In the genomic region with DNA sequence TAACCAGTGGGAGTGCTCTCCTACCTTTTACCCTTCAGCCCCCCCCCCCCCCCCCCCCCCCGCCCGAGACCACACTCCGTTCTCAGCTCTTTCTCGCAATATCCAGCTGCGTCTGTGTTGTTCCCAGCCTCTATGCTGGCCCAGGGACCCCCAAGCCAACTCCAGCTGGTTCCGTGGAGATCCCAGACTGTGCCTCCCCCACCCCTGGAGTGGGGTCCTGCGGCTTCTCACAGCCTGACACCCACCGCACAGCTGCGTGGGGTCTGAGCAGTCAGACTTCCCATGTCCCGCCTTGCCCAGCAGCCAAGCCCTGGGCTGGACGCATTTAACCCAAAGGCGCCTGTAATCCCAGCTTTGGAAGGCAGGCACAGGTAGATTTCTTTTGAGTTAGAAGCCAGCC, we compare ENCODE assay signal across 8 mouse cellular contexts. TPM values are rescaled to one million over a fixed set of nuclear protein-coding genes. Genes with fewer than 3 reads are reported as not detected.
DNase-seq lines count a peak whose midpoint lies in the region; ATAC-seq and TF ChIP-seq lines count a peak whose summit lies in the region.

No protein-coding gene starts in this region.

- peak overlapping the region; percentile 86 for H3K4me2 ChIP-seq in lung, embryonic 14.5 days
- H3K4me2 ChIP-seq in intestine, embryonic 16.5 days (ENCODE audit: low read depth, low read length), result peak overlapping the region; percentile 77
- peak overlapping the region; percentile 62 for H3K4me2 ChIP-seq in neural tube, embryonic 15.5 days

- H3K27me3 ChIP-seq in lung, embryonic 14.5 days (ENCODE audit: insufficient read depth, low read length), result no peaks in the 10 kb centered on the region
- no peaks in the 10 kb centered on the region for H3K27me3 ChIP-seq in intestine, embryonic 16.5 days (replicated peaks; ENCODE audit: control insufficient read depth, insufficient read depth, low read length)
- H3K27me3 ChIP-seq in neural tube, embryonic 15.5 days (replicated peaks), result no peaks in the 10 kb centered on the region

- ATAC-seq in lung, embryonic 14.5 days (ENCODE audit: insufficient read depth), result peak; percentile 55; the same call in 1 of the 2 replicates
- ATAC-seq in intestine, embryonic 16.5 days, result peak; percentile 51
- ATAC-seq in neural tube, embryonic 15.5 days (ENCODE audit: low FRiP score), result peak; percentile 40; the same call in 1 of the 2 replicates

- no peak for TF ChIP-seq CTCF in lung, embryonic 14.5 days (IDR thresholded peaks at IDR 0.05; ENCODE audit: low read depth)
- TF ChIP-seq CTCF in lung, adult 2 months (IDR thresholded peaks at IDR 0.05; ENCODE audit: insufficient read depth, low read length), result no peak

- DNase-seq in cerebellum, adult 11 months, result peak; percentile 9
- no peak for DNase-seq in cerebellum, postnatal 36 days
- DNase-seq in lung, embryonic 14.5 days, result peak; percentile 27
- no peak for DNase-seq in lung, adult 2 months
- no peak for DNase-seq in frontal cortex, adult 2 months (ENCODE audit: extremely low spot score in 1 of 2, low spot score in 1 of 2)
- DNase-seq in c-Kit-positive CD71-positive TER-119-positive erythroid progenitor cells, embryonic 14.5 days (ENCODE audit: low spot score), result no peak

- no peak for TF ChIP-seq POLR2A in lung, adult 2 months (IDR thresholded peaks at IDR 0.05; ENCODE audit: borderline replicate concordance, extremely low read depth, low read depth, low read length)

- peak overlapping the region; percentile 50 for H3K9ac ChIP-seq in lung, embryonic 14.5 days
- H3K9ac ChIP-seq in intestine, embryonic 16.5 days (ENCODE audit: low read depth, low read length), result peak overlapping the region; percentile 66
- no peak overlapping the region for H3K9ac ChIP-seq in neural tube, embryonic 15.5 days (replicated peaks)

- H3K36me3 ChIP-seq in lung, embryonic 14.5 days (ENCODE audit: insufficient read depth), result no peaks in the 10 kb centered on the region
- H3K36me3 ChIP-seq in intestine, embryonic 16.5 days (ENCODE audit: control insufficient read depth, insufficient read depth, low read length), result no peaks in the 10 kb centered on the region
- H3K36me3 ChIP-seq in neural tube, embryonic 15.5 days, result no peaks in the 10 kb centered on the region

- no peak overlapping the region; the same call in 1 of the 2 replicates for H3K27ac ChIP-seq in lung, embryonic 14.5 days (ENCODE audit: low read depth)
- H3K27ac ChIP-seq in intestine, embryonic 16.5 days (ENCODE audit: low read length), result peak overlapping the region; percentile 45; the same call in 1 of the 2 replicates
- H3K27ac ChIP-seq in neural tube, embryonic 15.5 days (replicated peaks), result no peak overlapping the region

- 14% methylated on average over 10 of the region's 12 CpGs for WGBS in lung, embryonic 14.5 days
- WGBS in lung, adult 2 months, result 34% methylated on average over 12 of the region's 12 CpGs
- WGBS in intestine, embryonic 16.5 days, result 31% methylated on average over 10 of the region's 12 CpGs
- WGBS in neural tube, embryonic 15.5 days, result 45% methylated on average over 9 of the region's 12 CpGs

- H3K9me3 ChIP-seq in lung, embryonic 14.5 days (ENCODE audit: low read depth, low read length), result no peaks in the 10 kb centered on the region
- H3K9me3 ChIP-seq in intestine, embryonic 16.5 days (ENCODE audit: control insufficient read depth, low read length), result no peaks in the 10 kb centered on the region
- H3K9me3 ChIP-seq in neural tube, embryonic 15.5 days (replicated peaks), result no peaks in the 10 kb centered on the region

- H3K4me3 ChIP-seq in lung, embryonic 14.5 days (ENCODE audit: low read depth, low read length), result peak overlapping the region; percentile 44
- H3K4me3 ChIP-seq in lung, adult 2 months (replicated peaks; ENCODE audit: extremely low read depth, low read depth, low read length), result no peak overlapping the region
- peak overlapping the region; percentile 51 for H3K4me3 ChIP-seq in intestine, embryonic 16.5 days (ENCODE audit: low read length)
- H3K4me3 ChIP-seq in neural tube, embryonic 15.5 days (replicated peaks), result peak overlapping the region; percentile 31

- H3K4me1 ChIP-seq in lung, embryonic 14.5 days (ENCODE audit: insufficient read depth), result no peaks in the 10 kb centered on the region; the same call in 1 of the 2 replicates
- H3K4me1 ChIP-seq in lung, adult 2 months (ENCODE audit: control insufficient read depth, insufficient read depth, low read length), result 0 out of 2 replicates have a peak, but pooled peaks cover 3% of the 10 kb centered on the region
- 0 out of 2 replicates have a peak, but pooled peaks cover 6% of the 10 kb centered on the region for H3K4me1 ChIP-seq in intestine, embryonic 16.5 days (ENCODE audit: control insufficient read depth, insufficient read depth, low read length)
- 0 out of 2 replicates have a peak, but pooled peaks cover 10% of the 10 kb centered on the region for H3K4me1 ChIP-seq in neural tube, embryonic 15.5 days

RNA-seq across cellular contexts. Expression of a gene that starts 15.5 kb away (rescaled TPM):
- 139 and 140 TPM in 2 replicates for polyA plus RNA-seq in lung, embryonic 14.5 days (2014; fragmentation: Nextera tagmentation; extraction: Ambion mirVana)
- polyA plus RNA-seq in lung, adult 2 months (2012; rRNA removed), result 4.0 and 5.1 TPM in 2 replicates
- polyA plus RNA-seq in intestine, embryonic 16.5 days (2015; fragmentation: Nextera tagmentation; extraction: Ambion mirVana), result 65.1 and 71.2 TPM in 2 replicates
- polyA plus RNA-seq in neural tube, embryonic 15.5 days (2015; fragmentation: Nextera tagmentation; extraction: Ambion mirVana), result 58.6 and 68.7 TPM in 2 replicates
- polyA plus RNA-seq in frontal cortex, adult 2 months (2012; rRNA removed), result 16.0 and 20.1 TPM in 2 replicates

RNA-seq across cellular contexts. Expression of a gene that starts 49.2 kb away (rescaled TPM):
- polyA plus RNA-seq in lung, embryonic 14.5 days (2014; fragmentation: Nextera tagmentation; extraction: Ambion mirVana), result 13.5 and 15.7 TPM in 2 replicates
- 2.3 and 2.7 TPM in 2 replicates for polyA plus RNA-seq in lung, adult 2 months (2012; rRNA removed)
- 5.6 and 5.8 TPM in 2 replicates for polyA plus RNA-seq in intestine, embryonic 16.5 days (2015; fragmentation: Nextera tagmentation; extraction: Ambion mirVana)
- 5.1 and 7.8 TPM in 2 replicates for polyA plus RNA-seq in neural tube, embryonic 15.5 days (2015; fragmentation: Nextera tagmentation; extraction: Ambion mirVana)
- polyA plus RNA-seq in frontal cortex, adult 2 months (2012; rRNA removed), result 4.7 and 4.8 TPM in 2 replicates

Comparison
In these comparisons a context has a peak if more than half of its experiments do, and no peak if none do; other contexts are left out.
1. DNase-seq: peak in cerebellum, adult 11 months (single experiment) and lung, embryonic 14.5 days (single experiment); none in cerebellum, postnatal 36 days (0 of 2), lung, adult 2 months (single experiment), frontal cortex, adult 2 months (0 of 2) and c-Kit-positive CD71-positive TER-119-positive erythroid progenitor cells, embryonic 14.5 days (single experiment).
2. Peak in every context shown above with its lines, with median percentiles within 50 percentile points of each other: ATAC-seq and H3K4me2 ChIP-seq.